Mouse (Mus musculus): ENCODE measurements at regions not wholly inside any gene's neighbourhood (a gene's known extent, or its start where the extent isn't known, plus 50 kb on each side); places are given as distances from the start of the nearest gene placed in this dataset.
"Not testable (repeated sequence)": the region's sequence is repeated elsewhere in the genome, so short reads cannot be mapped to it uniquely, and the experiment has no call there.

DNA sequence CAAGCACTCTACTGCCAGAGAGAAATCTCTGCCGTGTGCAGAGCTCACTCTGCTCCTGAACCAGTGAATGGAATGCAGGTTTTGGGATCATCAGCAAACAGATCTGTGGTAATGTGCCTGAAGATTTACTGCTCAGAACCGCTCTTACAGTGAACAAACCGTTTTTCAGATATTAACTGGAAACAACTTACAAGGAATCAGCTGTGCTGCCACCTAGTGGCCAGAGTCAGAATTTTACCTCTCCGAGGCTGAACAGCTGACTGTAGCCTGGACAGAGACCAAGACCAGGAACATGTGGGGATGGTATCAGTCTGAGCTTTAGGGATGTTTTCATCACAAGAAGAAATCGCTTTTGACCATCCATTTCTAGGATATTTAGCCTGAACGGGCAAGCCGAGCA, 65.3 kb downstream of the Gm15023 start:
- not testable (repeated sequence) for H3K4me2 ChIP-seq (replicated peaks); H3K36me3 ChIP-seq; H3K27ac ChIP-seq (replicated peaks); H3K9me3 ChIP-seq; ATAC-seq (ENCODE audit: low FRiP score, low read depth); H3K4me3 ChIP-seq; H3K4me1 ChIP-seq; H3K27me3 ChIP-seq; H3K9ac ChIP-seq (replicated peaks)
- WGBS: 35% methylated on average over 6 of the region's 7 CpGs

GRCm38 (mm10) chrX:135110866-135111265, 66.6 kb downstream of the Gm15023 start:
- not testable (repeated sequence) for H3K4me1 ChIP-seq; H3K27me3 ChIP-seq; H3K27ac ChIP-seq (replicated peaks); H3K4me2 ChIP-seq (replicated peaks); H3K36me3 ChIP-seq; H3K9me3 ChIP-seq; H3K4me3 ChIP-seq; H3K9ac ChIP-seq (replicated peaks); ATAC-seq (ENCODE audit: low FRiP score, low read depth)
- WGBS: 24% methylated on average over 4 of the region's 4 CpGs

DNA sequence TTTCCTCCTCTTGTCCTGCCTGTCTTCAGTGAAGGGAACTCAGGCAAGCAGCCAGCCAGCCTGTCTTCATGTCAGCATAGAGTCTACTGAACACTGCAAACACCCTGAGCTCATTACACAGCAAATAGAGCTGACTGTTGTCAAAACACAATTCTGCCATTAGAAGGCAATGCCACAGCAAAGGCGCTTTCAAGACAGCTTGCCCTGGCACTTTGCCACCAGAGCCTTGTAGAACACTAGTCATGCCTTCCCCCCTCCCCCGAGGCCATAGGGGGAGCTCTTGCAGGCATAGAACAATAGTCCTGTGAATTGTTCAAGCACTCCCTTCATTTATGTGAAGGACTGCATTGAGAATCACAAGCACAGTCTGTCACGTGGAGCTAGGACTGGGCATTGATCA, 75.8 kb downstream of the Gm15023 start:
- Histone ChIP-seq H3K9me3 (no peaks in the 10 kb centered on the region), H3K4me1 (no peaks in the 10 kb centered on the region), H3K4me3 (no peak overlapping the region), H3K4me2 (replicated peaks) (no peak overlapping the region), H3K27ac (replicated peaks) (no peak overlapping the region), H3K36me3 (no peaks in the 10 kb centered on the region), H3K27me3 (peaks cover 14% of the 10 kb centered on the region), H3K9ac (replicated peaks) (no peak overlapping the region)
- WGBS: 59% methylated on average over 3 of the region's 3 CpGs
- ATAC-seq (ENCODE audit: low FRiP score, low read depth): peak; percentile 71

- Histone ChIP-seq H3K4me3 (no peak overlapping the region), H3K9me3 (no peaks in the 10 kb centered on the region), H3K27ac (replicated peaks) (no peak overlapping the region), H3K4me2 (replicated peaks) (no peak overlapping the region), H3K9ac (replicated peaks) (no peak overlapping the region), H3K27me3 (peaks cover 22% of the 10 kb centered on the region), H3K4me1 (no peaks in the 10 kb centered on the region), H3K36me3 (no peaks in the 10 kb centered on the region)
- ATAC-seq (ENCODE audit: low FRiP score, low read depth): no peak
Measured at GRCm38 (mm10) chrX:135098101-135098500, 79.3 kb downstream of the Gm15023 start.

- Histone ChIP-seq H3K36me3 (no peaks in the 10 kb centered on the region), H3K27me3 (peaks cover 22% of the 10 kb centered on the region), H3K27ac (replicated peaks) (no peak overlapping the region), H3K4me3 (no peak overlapping the region), H3K9me3 (no peaks in the 10 kb centered on the region), H3K9ac (replicated peaks) (no peak overlapping the region), H3K4me1 (no peaks in the 10 kb centered on the region), H3K4me2 (replicated peaks) (no peak overlapping the region)
- 63% methylated on average over 3 of the region's 3 CpGs for WGBS
- ATAC-seq (ENCODE audit: low FRiP score, low read depth): no peak
Measured at GRCm38 (mm10) chrX:135096206-135096605, 81.2 kb downstream of the Gm15023 start.

- WGBS: 39% methylated on average over 3 of the region's 3 CpGs
- ATAC-seq (ENCODE audit: low FRiP score, low read depth): not testable (repeated sequence)
Measured at GRCm38 (mm10) chrX:135091074-135091473, 82.1 kb upstream of the Zmat1 start.

DNA sequence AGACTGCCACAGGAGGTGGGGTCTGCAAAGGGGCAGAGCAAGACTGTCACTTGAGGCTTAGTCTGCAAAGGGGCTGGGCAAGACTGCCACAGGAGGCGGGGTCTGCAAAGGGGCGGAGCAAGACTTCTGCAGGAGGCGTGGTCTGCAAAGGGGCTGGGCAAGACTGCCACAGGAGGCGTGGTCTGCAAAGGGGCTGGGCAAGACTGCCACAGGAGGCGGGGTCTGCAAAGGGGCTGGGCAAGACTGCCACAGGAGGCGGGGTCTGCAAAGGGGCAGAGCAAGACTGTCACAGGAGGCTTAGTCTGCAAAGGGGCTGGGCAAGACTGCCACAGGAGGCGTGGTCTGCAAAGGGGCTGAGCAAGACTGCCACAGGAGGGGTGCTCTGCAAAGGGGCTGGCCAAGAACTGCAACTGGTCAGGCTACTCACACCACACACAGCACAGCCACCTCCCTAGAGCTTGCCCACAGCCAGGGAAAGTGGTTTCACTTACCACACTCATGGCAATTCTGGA, 78.1 kb upstream of the Zmat1 start:
- H3K9me3 ChIP-seq; H3K4me1 ChIP-seq; H3K4me2 ChIP-seq (replicated peaks); H3K27ac ChIP-seq (replicated peaks); ATAC-seq (ENCODE audit: low FRiP score, low read depth); H3K36me3 ChIP-seq; H3K27me3 ChIP-seq; H3K4me3 ChIP-seq; H3K9ac ChIP-seq (replicated peaks): not testable (repeated sequence)
- 36% methylated on average over 7 of the region's 7 CpGs for WGBS

More at GRCm38 (mm10) chrX:135091074-135091473, 82.1 kb upstream of the Zmat1 start:
- not testable (repeated sequence) for H3K27me3 ChIP-seq; H3K36me3 ChIP-seq; H3K4me3 ChIP-seq; H3K9ac ChIP-seq (replicated peaks); H3K9me3 ChIP-seq; H3K4me2 ChIP-seq (replicated peaks); H3K4me1 ChIP-seq; H3K27ac ChIP-seq (replicated peaks)

DNA sequence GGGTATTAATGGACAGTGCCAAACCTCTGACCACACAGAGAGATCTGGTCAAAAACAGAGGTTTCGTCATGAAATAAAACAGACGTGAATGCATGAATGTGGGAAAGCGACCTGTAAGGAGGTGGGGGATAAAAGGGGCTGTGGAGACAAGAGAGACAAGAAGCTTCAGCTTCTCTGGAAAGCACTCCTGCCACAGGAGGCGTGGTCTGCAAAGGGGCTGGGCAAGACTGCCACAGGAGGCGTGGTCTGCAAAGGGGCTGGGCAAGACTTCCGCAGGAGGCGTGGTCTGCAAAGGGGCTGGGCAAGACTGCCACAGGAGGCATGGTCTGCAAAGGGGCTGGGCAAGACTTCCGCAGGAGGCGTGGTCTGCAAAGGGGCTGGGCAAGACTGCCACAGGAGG, 77.6 kb upstream of the Zmat1 start:
- 38% methylated on average over 7 of the region's 9 CpGs for WGBS

GRCm38 (mm10) chrX:135085770-135086553, 77.0 kb upstream of the Zmat1 start:
- WGBS: 78% methylated on average over 14 of the region's 14 CpGs
- H3K9ac ChIP-seq (replicated peaks); H3K4me2 ChIP-seq (replicated peaks); H3K27ac ChIP-seq (replicated peaks); H3K36me3 ChIP-seq; ATAC-seq (ENCODE audit: low FRiP score, low read depth); H3K9me3 ChIP-seq; H3K4me1 ChIP-seq; H3K4me3 ChIP-seq: not testable (repeated sequence)
- H3K27me3 ChIP-seq: peaks cover 19% of the 10 kb centered on the region; the same call in 1 of the 2 replicates

More for the DNA sequence above, 77.6 kb upstream of the Zmat1 start:
- not testable (repeated sequence) for ATAC-seq (ENCODE audit: low FRiP score, low read depth); H3K27ac ChIP-seq (replicated peaks); H3K36me3 ChIP-seq; H3K4me1 ChIP-seq; H3K9me3 ChIP-seq; H3K4me3 ChIP-seq; H3K9ac ChIP-seq (replicated peaks); H3K4me2 ChIP-seq (replicated peaks)
- H3K27me3 ChIP-seq: peaks cover 14% of the 10 kb centered on the region; the same call in 1 of the 2 replicates

DNA sequence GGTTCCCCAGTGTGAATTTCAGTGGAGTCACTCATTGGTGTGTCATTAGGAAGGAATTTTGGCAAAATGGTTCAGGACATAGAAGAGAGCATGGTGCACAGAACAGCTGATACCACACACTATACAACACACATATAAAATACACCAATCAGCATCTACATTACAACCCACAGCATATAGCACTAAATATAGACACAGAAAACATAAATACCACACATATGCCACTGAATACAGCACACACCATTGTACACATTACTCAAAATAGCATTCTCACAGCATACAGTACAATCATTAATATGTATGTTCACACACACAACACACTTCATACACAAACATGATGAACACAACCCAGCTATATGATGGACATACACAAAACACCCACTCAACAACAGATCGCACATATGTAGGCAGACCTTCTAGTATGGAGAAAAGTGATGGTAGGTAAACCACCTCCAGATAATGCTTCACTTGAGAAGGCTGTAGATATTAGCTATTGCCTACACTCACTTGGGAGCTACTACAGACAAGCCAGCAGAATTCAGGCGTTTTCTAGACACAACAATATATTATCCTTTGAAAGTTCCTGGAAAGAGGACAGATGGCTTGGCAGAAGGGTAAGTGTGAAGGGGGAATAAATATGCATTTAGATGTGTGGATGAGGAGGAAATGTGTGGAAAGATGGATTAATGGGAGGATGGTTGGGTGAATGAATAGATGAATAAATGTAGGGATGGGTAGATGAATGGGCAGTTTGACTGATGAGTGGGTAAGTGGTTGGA, 71.6 kb upstream of the Zmat1 start:
- Histone ChIP-seq H3K4me2 (replicated peaks) (no peak overlapping the region), H3K36me3 (no peaks in the 10 kb centered on the region), H3K27me3 (peaks cover 40% of the 10 kb centered on the region; the same call in 1 of the 2 replicates), H3K4me3 (no peak overlapping the region), H3K9ac (replicated peaks) (no peak overlapping the region), H3K4me1 (no peaks in the 10 kb centered on the region), H3K9me3 (no peaks in the 10 kb centered on the region), H3K27ac (replicated peaks) (no peak overlapping the region)
- no peak for ATAC-seq (ENCODE audit: low FRiP score, low read depth)
- WGBS: 75% methylated on average over 2 of the region's 2 CpGs

DNA sequence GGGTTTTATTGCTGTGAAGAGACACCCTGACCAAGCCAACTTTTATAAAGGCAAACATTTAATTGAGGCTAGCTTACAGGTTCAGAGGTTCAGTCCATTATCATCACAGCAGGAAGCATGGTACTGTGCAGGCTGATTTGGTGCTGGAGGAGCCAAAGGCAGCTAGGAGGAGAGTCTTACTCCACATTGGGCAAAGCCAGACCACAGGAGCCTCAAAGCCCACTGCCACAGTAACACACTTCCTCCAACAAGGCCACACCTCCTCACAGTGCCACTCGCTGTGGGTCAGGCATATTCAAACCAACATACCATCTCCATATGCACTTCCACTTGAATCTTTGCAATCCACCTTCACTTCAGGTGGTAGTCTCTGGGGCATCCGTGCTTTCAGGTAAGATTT, 70.4 kb upstream of the Zmat1 start:
- ATAC-seq (ENCODE audit: low FRiP score, low read depth): no peak
- no peaks in the 10 kb centered on the region for H3K36me3 ChIP-seq
- H3K9me3 ChIP-seq: no peaks in the 10 kb centered on the region
- WGBS: 79% methylated on average over 2 of the region's 2 CpGs
- H3K4me2 ChIP-seq (replicated peaks): no peak overlapping the region
- no peak overlapping the region for H3K9ac ChIP-seq (replicated peaks)
- H3K4me1 ChIP-seq: no peaks in the 10 kb centered on the region
- peaks cover 41% of the 10 kb centered on the region; the same call in 1 of the 2 replicates for H3K27me3 ChIP-seq
- no peak overlapping the region for H3K27ac ChIP-seq (replicated peaks)
- no peak overlapping the region for H3K4me3 ChIP-seq

- Histone ChIP-seq H3K4me1 (no peaks in the 10 kb centered on the region), H3K4me3 (no peak overlapping the region), H3K36me3 (no peaks in the 10 kb centered on the region), H3K9ac (replicated peaks) (no peak overlapping the region), H3K27ac (replicated peaks) (no peak overlapping the region), H3K4me2 (replicated peaks) (no peak overlapping the region), H3K9me3 (no peaks in the 10 kb centered on the region), H3K27me3 (peaks cover 29% of the 10 kb centered on the region; the same call in 1 of the 2 replicates)
- no peak for ATAC-seq (ENCODE audit: low FRiP score, low read depth)
- 78% methylated on average over 2 of the region's 2 CpGs for WGBS
Measured at GRCm38 (mm10) chrX:135075903-135076302, 66.9 kb upstream of the Zmat1 start.

All from midbrain, embryonic 12.5 days (tissue).